Mouse (Mus musculus): Measurements from ENCODE around the gene Rela. TPM values are rescaled to one million over a fixed set of nuclear protein-coding genes. Genes with fewer than 3 reads are reported as not detected.
A peak's percentile ranks its signal among the peaks of the same experiment; 100 is the strongest.

Gene Rela
- total and polyA plus RNA-seq, 3 experiments: 12.1 to 51.9 (median 21.0) TPM

DNA sequence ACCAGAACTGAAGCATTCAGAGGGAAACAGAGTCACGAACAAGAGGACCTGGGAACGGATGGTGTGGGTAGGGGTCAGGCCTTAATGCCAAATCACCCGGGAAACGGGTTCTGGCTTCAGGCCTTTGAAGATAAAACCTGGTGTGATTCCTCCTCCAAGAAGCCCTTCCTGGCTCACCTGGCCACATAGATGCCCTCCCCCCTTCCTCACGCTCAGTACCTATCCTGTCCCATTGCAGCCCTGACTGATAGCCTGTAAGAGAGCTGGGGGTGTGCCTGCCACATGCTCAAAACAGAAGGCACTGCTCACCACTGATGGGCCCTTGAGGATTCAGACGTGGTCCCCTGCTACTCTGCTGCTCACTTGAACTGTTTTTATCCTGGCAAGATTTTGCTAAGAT lies 56.5 kb downstream of the Rela start:
- Histone ChIP-seq H3K4me1 (ENCODE audit: control insufficient read depth in 1 of 2, insufficient read depth in 2 of 2) (peaks cover 29 to 46% of the 10 kb centered on the region in 2 experiments), H3K27ac (ENCODE audit: insufficient read depth, low read depth) (no peak overlapping the region), H3K36me3 (replicated peaks in 1 of 2; ENCODE audit: control insufficient read depth in 1 of 2, insufficient read depth in 1 of 2, low read length in 1 of 2) (peaks cover 48 to 83% of the 10 kb centered on the region in 2 experiments), H3K9ac (ENCODE audit: insufficient read depth, low read depth) (no peak overlapping the region), H3K4me3 (replicated peaks in 1 of 3; ENCODE audit: low read depth in 2 of 3, low read length in 2 of 3, poor library complexity in 1 of 3) (no peak overlapping the region), H3K27me3 (replicated peaks) (no peaks in the 10 kb centered on the region), H3K79me2 (replicated peaks; ENCODE audit: control insufficient read depth, extremely low read depth, insufficient read depth, poor library complexity, severe bottlenecking) (peaks cover 23% of the 10 kb centered on the region), H3K4me2 (ENCODE audit: insufficient read depth, low read depth, poor library complexity, severe bottlenecking) (no peak overlapping the region), H3K9me3 (replicated peaks; ENCODE audit: low read length) (no peaks in the 10 kb centered on the region)
- no peak for DNase-seq (ENCODE audit: extremely low read depth)
- no peak for TF ChIP-seq USF2 (conservative IDR thresholded peaks at IDR 0.05; ENCODE audit: low read depth, low read length)
- no peak for TF ChIP-seq GABPA (IDR thresholded peaks at IDR 0.05; ENCODE audit: insufficient replicate concordance, low read depth, low read length)
- no peak for TF ChIP-seq E2F4 (IDR thresholded peaks at IDR 0.05; ENCODE audit: insufficient replicate concordance, low read depth, low read length)
- TF ChIP-seq POLR2A (IDR thresholded peaks at IDR 0.05; ENCODE audit: low read depth, low read length): no peak
- TF ChIP-seq TBP (conservative IDR thresholded peaks at IDR 0.05; ENCODE audit: low read depth, low read length): no peak
- TF ChIP-seq ZMIZ1 (IDR thresholded peaks at IDR 0.05; ENCODE audit: low read depth, low read length): no peak
- no peak for TF ChIP-seq CHD2 (IDR thresholded peaks at IDR 0.05; ENCODE audit: low read length)
- no peak for TF ChIP-seq NELFE (IDR thresholded peaks at IDR 0.05; ENCODE audit: low read depth, low read length)
- no peak for TF ChIP-seq ETS1 (conservative IDR thresholded peaks at IDR 0.05; ENCODE audit: low read depth, low read length)
- TF ChIP-seq IRF4 (IDR thresholded peaks at IDR 0.05; ENCODE audit: low read depth, low read length): no peak
- TF ChIP-seq CHD1 (IDR thresholded peaks at IDR 0.05; ENCODE audit: low read depth, low read length): no peak
- no peak for TF ChIP-seq PAX5 (IDR thresholded peaks at IDR 0.05; ENCODE audit: low read length)
- no peak for TF ChIP-seq JUN (IDR thresholded peaks at IDR 0.05; ENCODE audit: insufficient read depth, low read depth, low read length)
- in situ Hi-C loops (cut with MboI; ENCODE audit: low pct_ligation_motif_present, low pct_unique_long_range_greater_than_20kb, low sequenced_read_pairs) (no loop called here), dilution Hi-C loops (cut with MboI; ENCODE audit: extremely low pct_ligation_motif_present, extremely low pct_unique_long_range_greater_than_20kb, low sequenced_read_pairs) (no loop called here)

DNA sequence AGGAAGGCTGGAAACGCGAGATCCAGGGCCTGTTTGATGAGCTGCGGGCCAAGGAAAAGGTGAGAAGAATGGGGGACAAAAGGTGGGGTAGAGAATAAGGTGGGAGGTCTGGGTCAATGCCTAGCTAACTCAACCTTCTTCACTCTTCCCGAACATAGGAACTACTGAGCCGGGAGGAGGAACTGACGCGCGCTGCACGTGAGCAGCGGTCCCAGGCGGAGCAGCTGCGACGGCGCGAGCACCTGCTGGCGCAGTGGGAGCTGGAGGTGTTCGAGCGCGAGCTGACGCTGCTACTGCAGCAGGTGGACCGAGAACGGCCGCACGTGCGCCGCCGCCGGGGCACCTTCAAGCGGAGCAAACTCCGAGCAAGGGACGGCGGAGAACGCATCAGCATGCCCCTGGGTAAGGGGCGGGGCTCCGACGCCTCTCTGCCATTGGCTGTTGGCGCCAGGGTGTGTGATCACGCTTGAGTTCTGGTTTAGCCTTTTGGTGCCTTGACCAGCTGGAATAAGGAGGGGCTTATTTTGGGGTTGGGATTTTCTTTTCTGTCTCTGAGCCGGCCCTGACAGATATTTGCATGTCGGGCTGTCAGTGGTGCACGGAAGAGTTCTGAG lies 58.7 kb downstream of the Rela start:
- Histone ChIP-seq H3K36me3 (replicated peaks in 1 of 2; ENCODE audit: control insufficient read depth in 1 of 2, insufficient read depth in 1 of 2, low read length in 1 of 2) (peaks cover 63 to 98% of the 10 kb centered on the region in 2 experiments), H3K9ac (ENCODE audit: insufficient read depth, low read depth) (no peak overlapping the region; the same call in 1 of the 2 replicates), H3K79me2 (replicated peaks; ENCODE audit: control insufficient read depth, extremely low read depth, insufficient read depth, poor library complexity, severe bottlenecking) (peaks cover 12% of the 10 kb centered on the region), H3K27me3 (replicated peaks) (no peaks in the 10 kb centered on the region), H3K4me1 (ENCODE audit: control insufficient read depth in 1 of 2, insufficient read depth in 2 of 2) (peaks cover 21 to 37% of the 10 kb centered on the region in 2 experiments), H3K4me2 (ENCODE audit: insufficient read depth, low read depth, poor library complexity, severe bottlenecking) (peak overlapping the region; percentile 47; the same call in 1 of the 2 replicates), H3K9me3 (replicated peaks; ENCODE audit: low read length) (no peaks in the 10 kb centered on the region), H3K27ac (ENCODE audit: insufficient read depth, low read depth) (peak overlapping the region; percentile 50), H3K4me3 (replicated peaks in 1 of 3; ENCODE audit: low read depth in 2 of 3, low read length in 2 of 3, poor library complexity in 1 of 3) (peak overlapping the region in 1 of 3 experiments; percentile 46)
- in situ Hi-C loops (cut with MboI; ENCODE audit: low pct_ligation_motif_present, low pct_unique_long_range_greater_than_20kb, low sequenced_read_pairs): no loop called here
- TF ChIP-seq ZMIZ1 (IDR thresholded peaks at IDR 0.05; ENCODE audit: low read depth, low read length) (no peak), BHLHE40 (IDR thresholded peaks at IDR 0.05; ENCODE audit: low read depth, low read length) (peak; percentile 97), USF2 (conservative IDR thresholded peaks at IDR 0.05; ENCODE audit: low read depth, low read length) (no peak), ZKSCAN1 (IDR thresholded peaks at IDR 0.05; ENCODE audit: borderline replicate concordance, low read depth, low read length) (no peak), MXI1 (IDR thresholded peaks at IDR 0.05; ENCODE audit: low read depth, low read length) (peak; percentile 74), TCF12 (IDR thresholded peaks at IDR 0.05; ENCODE audit: low read depth, low read length) (peak; percentile 14; the same call in 1 of the 2 replicates), CHD2 (IDR thresholded peaks at IDR 0.05; ENCODE audit: low read length) (no peak), HCFC1 (IDR thresholded peaks at IDR 0.05; ENCODE audit: low read depth, low read length) (no peak), USF1 (IDR thresholded peaks at IDR 0.05; ENCODE audit: low read depth, low read length) (no peak), MYC (IDR thresholded peaks at IDR 0.05; ENCODE audit: low read depth, low read length) (no peak), MAZ (IDR thresholded peaks at IDR 0.05; ENCODE audit: low read depth, low read length) (no peak), MEF2A (IDR thresholded peaks at IDR 0.05; ENCODE audit: borderline replicate concordance, low read depth, low read length) (no peak), ETS1 (conservative IDR thresholded peaks at IDR 0.05; ENCODE audit: low read depth, low read length) (peak; percentile 47), RAD21 (IDR thresholded peaks at IDR 0.05; ENCODE audit: low read depth, low read length) (no peak), EP300 (IDR thresholded peaks at IDR 0.05; ENCODE audit: low read length) (no peak), E2F4 (IDR thresholded peaks at IDR 0.05; ENCODE audit: insufficient replicate concordance, low read depth, low read length) (no peak), ELF1 (IDR thresholded peaks at IDR 0.05; ENCODE audit: low read depth, low read length) (no peak), PAX5 (IDR thresholded peaks at IDR 0.05; ENCODE audit: low read length) (no peak), POLR2A (IDR thresholded peaks at IDR 0.05; ENCODE audit: low read depth, low read length) (peak; percentile 33; the same call in 1 of the 2 replicates), SMC3 (IDR thresholded peaks at IDR 0.05; ENCODE audit: low read depth, low read length) (no peak), SIN3A (IDR thresholded peaks at IDR 0.05; ENCODE audit: low read length) (peak; percentile 65; the same call in 1 of the 2 replicates), NRF1 (IDR thresholded peaks at IDR 0.05; ENCODE audit: low read depth, low read length) (peak; percentile 43; the same call in 1 of the 2 replicates)
- DNase-seq (ENCODE audit: extremely low read depth): peak; percentile 77
- dilution Hi-C loops (cut with MboI; ENCODE audit: extremely low pct_ligation_motif_present, extremely low pct_unique_long_range_greater_than_20kb, low sequenced_read_pairs): no loop called here

Measured in CH12.LX (cell line).